Mouse (Mus musculus): ENCODE data around the gene Anxa5. TPM values are rescaled to one million over a fixed set of nuclear protein-coding genes. Genes with fewer than 3 reads are reported as not detected.

Gene Anxa5
- polyA plus RNA-seq, 1 experiment, result 45.1 TPM

DNA sequence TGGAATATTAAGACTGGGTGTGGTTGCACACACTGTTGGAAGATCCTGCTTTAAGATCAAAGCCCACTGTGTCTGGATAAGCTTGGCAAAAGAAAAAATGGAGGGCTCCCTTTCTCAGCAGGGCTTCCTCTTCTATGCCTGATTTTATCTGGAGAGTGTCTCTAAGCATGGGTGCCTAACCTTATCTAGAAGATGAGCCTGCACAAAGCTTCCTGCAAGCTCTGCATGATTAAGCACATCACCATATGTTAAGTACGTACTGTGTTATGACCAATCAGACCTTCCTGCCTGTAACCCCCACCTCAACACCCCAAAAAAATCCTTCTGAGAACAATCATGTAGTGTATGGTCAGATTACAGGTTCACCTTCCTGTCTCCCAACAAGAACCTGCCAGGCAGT lies 45.3 kb downstream of the Anxa5 start:
- no peak overlapping the region for H3K27ac ChIP-seq (ENCODE audit: control insufficient read depth, insufficient read depth, low read depth, low read length, poor library complexity)
- H3K4me3 ChIP-seq (replicated peaks; ENCODE audit: control insufficient read depth, low read depth, low read length), result no peak overlapping the region
- no peaks in the 10 kb centered on the region for H3K4me1 ChIP-seq (ENCODE audit: control insufficient read depth, insufficient read depth, low read length)
- no peak for TF ChIP-seq CTCF (IDR thresholded peaks at IDR 0.05; ENCODE audit: control insufficient read depth, insufficient read depth, low read length)
- no peak for TF ChIP-seq POLR2A (IDR thresholded peaks at IDR 0.05; ENCODE audit: borderline replicate concordance, control insufficient read depth, low read depth, low read length)
- WGBS, result 48% methylated on average over 1 of the region's 1 CpGs

DNA sequence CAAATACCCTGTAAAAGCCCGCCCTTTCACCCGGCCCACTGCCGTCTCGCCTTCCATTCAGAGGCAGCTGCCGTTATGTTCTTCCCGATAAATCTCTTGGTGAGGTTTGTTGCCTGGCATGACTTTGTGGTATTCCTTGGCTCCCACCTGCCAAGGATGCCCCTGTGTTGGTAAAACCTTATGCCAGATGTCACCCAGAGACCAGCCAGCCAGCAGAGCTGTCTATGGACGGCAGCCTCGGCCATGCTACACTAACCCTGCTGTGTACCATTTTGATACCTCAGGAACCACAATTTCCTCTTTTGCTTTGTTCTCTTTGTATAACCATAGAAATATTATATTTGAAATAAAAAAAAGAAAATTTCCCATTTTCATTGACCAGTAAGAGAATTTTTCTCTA lies 48.3 kb downstream of the Anxa5 start:
- Histone ChIP-seq H3K4me1 (ENCODE audit: control insufficient read depth, insufficient read depth, low read length) (no peaks in the 10 kb centered on the region), H3K27ac (ENCODE audit: control insufficient read depth, insufficient read depth, low read depth, low read length, poor library complexity) (no peak overlapping the region), H3K4me3 (replicated peaks; ENCODE audit: control insufficient read depth, low read depth, low read length) (no peak overlapping the region)
- WGBS, result 70% methylated on average over 8 of the region's 8 CpGs
- TF ChIP-seq POLR2A (IDR thresholded peaks at IDR 0.05; ENCODE audit: borderline replicate concordance, control insufficient read depth, low read depth, low read length), result no peak
- no peak for TF ChIP-seq CTCF (IDR thresholded peaks at IDR 0.05; ENCODE audit: control insufficient read depth, insufficient read depth, low read length)

DNA sequence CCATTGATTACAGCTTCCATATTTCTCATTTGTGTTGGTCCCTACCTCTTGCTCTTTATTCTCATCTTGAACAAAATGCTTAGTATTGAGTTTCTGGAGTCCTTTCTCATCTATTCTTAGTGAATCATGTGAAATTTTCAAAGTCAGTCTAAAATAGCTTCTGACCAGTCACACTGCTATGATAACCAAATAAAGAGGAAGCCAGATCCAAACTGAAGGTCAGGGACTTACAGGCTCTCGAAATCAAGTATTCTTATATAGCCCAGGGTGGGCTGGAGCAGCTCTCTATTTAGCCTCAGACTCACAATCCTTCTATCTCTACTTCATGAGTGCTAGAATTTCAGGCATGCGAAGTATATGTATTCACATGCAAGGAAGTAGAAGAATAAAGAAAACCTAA lies 66.2 kb downstream of the Anxa5 start:
- Histone ChIP-seq H3K27ac (ENCODE audit: control insufficient read depth, insufficient read depth, low read depth, low read length, poor library complexity) (no peak overlapping the region), H3K4me3 (replicated peaks; ENCODE audit: control insufficient read depth, low read depth, low read length) (no peak overlapping the region), H3K4me1 (ENCODE audit: control insufficient read depth, insufficient read depth, low read length) (no peaks in the 10 kb centered on the region)
- WGBS, result 66% methylated on average over 2 of the region's 2 CpGs
- TF ChIP-seq POLR2A (IDR thresholded peaks at IDR 0.05; ENCODE audit: borderline replicate concordance, control insufficient read depth, low read depth, low read length), result no peak
- TF ChIP-seq CTCF (IDR thresholded peaks at IDR 0.05; ENCODE audit: control insufficient read depth, insufficient read depth, low read length), result no peak

DNA sequence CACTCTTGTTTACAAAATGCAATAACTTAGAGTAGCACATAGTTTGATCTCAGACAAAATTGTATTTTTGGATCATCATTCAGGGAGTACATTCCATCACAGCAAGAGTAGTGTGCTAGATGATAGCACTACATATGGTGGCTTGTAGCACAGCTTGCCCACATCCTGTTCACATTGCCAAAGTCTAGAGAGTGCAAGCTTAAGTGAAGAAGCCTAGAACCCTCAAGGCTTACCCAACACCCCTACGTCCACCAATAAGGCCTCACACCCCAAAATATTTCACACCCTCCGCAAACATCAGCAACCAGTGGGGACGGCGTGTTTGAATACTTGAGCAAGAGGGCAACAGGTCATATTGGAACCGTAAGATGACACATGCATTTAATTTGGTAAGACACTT lies 68.7 kb downstream of the Anxa5 start:
- no peak overlapping the region for H3K4me3 ChIP-seq (replicated peaks; ENCODE audit: control insufficient read depth, low read depth, low read length)
- 84% methylated on average over 5 of the region's 5 CpGs for WGBS
- no peak for TF ChIP-seq POLR2A (IDR thresholded peaks at IDR 0.05; ENCODE audit: borderline replicate concordance, control insufficient read depth, low read depth, low read length)
- no peak for TF ChIP-seq CTCF (IDR thresholded peaks at IDR 0.05; ENCODE audit: control insufficient read depth, insufficient read depth, low read length)

DNA sequence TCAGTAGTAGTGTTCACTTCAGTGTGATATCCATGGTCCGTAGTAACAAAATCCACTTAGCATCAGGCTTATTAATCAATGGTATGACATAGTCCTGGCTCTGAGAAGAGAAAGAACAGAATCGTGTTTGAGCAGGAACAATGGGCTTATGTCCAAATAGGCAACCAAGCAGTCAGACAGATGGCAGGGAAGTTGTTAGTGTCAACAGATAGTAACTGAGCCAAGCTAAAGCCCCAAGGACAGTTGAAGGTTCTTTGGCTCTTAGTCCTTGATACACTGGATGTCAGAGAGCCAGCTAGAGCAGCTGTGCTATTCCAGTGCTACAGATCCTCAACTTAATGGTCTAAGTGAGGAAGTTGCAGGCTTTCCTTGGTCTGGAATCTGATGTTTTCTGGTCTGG lies 69.4 kb downstream of the Anxa5 start:
- WGBS, result 67% methylated on average over 2 of the region's 2 CpGs
- H3K27ac ChIP-seq (ENCODE audit: control insufficient read depth, insufficient read depth, low read depth, low read length, poor library complexity), result no peak overlapping the region
- H3K4me3 ChIP-seq (replicated peaks; ENCODE audit: control insufficient read depth, low read depth, low read length), result no peak overlapping the region
- no peak for TF ChIP-seq CTCF (IDR thresholded peaks at IDR 0.05; ENCODE audit: control insufficient read depth, insufficient read depth, low read length)
- no peak for TF ChIP-seq POLR2A (IDR thresholded peaks at IDR 0.05; ENCODE audit: borderline replicate concordance, control insufficient read depth, low read depth, low read length)
- no peaks in the 10 kb centered on the region for H3K4me1 ChIP-seq (ENCODE audit: control insufficient read depth, insufficient read depth, low read length)

More for the DNA sequence above, 68.7 kb downstream of the Anxa5 start:
- no peak overlapping the region for H3K27ac ChIP-seq (ENCODE audit: control insufficient read depth, insufficient read depth, low read depth, low read length, poor library complexity)
- H3K4me1 ChIP-seq (ENCODE audit: control insufficient read depth, insufficient read depth, low read length), result no peaks in the 10 kb centered on the region

DNA sequence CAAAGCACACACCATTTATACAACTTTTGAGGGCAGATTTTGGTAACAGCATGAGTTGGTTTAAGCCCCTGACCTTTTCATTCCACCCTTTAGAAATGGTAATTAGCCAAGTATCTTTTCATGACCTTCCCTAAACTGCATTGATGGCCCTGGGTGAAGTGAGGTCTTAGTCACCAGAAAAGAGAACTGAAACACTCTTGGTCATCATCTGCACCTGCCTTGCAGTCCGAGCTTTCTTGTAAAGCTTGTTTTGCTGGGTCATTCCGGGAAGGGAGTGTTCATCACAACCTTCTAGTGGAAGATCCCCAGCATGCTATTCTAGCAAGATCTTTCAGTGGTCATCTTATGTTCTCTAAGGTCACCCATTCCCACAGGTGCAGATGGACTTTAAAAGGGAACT lies 73.8 kb downstream of the Anxa5 start:
- H3K27ac ChIP-seq (ENCODE audit: control insufficient read depth, insufficient read depth, low read depth, low read length, poor library complexity), result no peak overlapping the region
- WGBS, result 58% methylated on average over 2 of the region's 2 CpGs
- TF ChIP-seq POLR2A (IDR thresholded peaks at IDR 0.05; ENCODE audit: borderline replicate concordance, control insufficient read depth, low read depth, low read length) (no peak), CTCF (IDR thresholded peaks at IDR 0.05; ENCODE audit: control insufficient read depth, insufficient read depth, low read length) (no peak)
- no peak overlapping the region for H3K4me3 ChIP-seq (replicated peaks; ENCODE audit: control insufficient read depth, low read depth, low read length)
- no peaks in the 10 kb centered on the region for H3K4me1 ChIP-seq (ENCODE audit: control insufficient read depth, insufficient read depth, low read length)

DNA sequence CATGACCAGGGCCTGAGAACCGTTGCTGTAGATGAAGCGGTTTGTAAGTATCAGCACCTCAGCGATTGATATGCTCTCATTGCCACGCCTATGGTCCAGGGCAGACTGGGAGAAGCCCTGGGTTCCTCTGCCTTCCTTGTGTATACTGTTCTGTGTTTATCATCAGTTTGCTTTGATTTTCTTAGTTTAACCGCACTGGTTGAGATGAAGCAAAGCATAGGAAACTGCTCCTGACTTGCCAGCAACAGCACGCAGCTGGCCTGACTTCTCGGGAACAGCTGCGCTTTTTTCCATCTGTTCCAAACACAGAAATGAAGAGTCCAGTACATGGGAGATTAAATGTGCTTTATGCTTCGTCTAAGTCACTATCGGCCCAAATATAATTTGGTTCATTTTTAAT lies 75.0 kb downstream of the Anxa5 start:
- Histone ChIP-seq H3K4me1 (ENCODE audit: control insufficient read depth, insufficient read depth, low read length) (no peaks in the 10 kb centered on the region), H3K27ac (ENCODE audit: control insufficient read depth, insufficient read depth, low read depth, low read length, poor library complexity) (no peak overlapping the region), H3K4me3 (replicated peaks; ENCODE audit: control insufficient read depth, low read depth, low read length) (no peak overlapping the region)
- WGBS, result 79% methylated on average over 10 of the region's 10 CpGs
- no peak for TF ChIP-seq CTCF (IDR thresholded peaks at IDR 0.05; ENCODE audit: control insufficient read depth, insufficient read depth, low read length)
- TF ChIP-seq POLR2A (IDR thresholded peaks at IDR 0.05; ENCODE audit: borderline replicate concordance, control insufficient read depth, low read depth, low read length), result no peak

Other genes with a start within 250 kb of the Anxa5 start
- not detected in 2 replicates for gene 1810062G17Rik, start within 50 bp of the Anxa5 start, polyA plus RNA-seq (2011; ENCODE audit: insufficient read depth, insufficient read length, low replicate concordance, missing spikeins)
- gene Gm11549, start 45.9 kb upstream of the Anxa5 start, polyA plus RNA-seq (2011; ENCODE audit: insufficient read depth, insufficient read length, low replicate concordance, missing spikeins), result not detected in 2 replicates
- gene Exosc9, start 76.7 kb upstream of the Anxa5 start, polyA plus RNA-seq (2011; ENCODE audit: insufficient read depth, insufficient read length, low replicate concordance, missing spikeins), result 31.1 and 48.6 TPM in 2 replicates
- 106 and 159 TPM in 2 replicates for gene Ccna2, start 96.3 kb upstream of the Anxa5 start, polyA plus RNA-seq (2011; ENCODE audit: insufficient read depth, insufficient read length, low replicate concordance, missing spikeins)
- gene Bbs7, start 137.6 kb upstream of the Anxa5 start, polyA plus RNA-seq (2011; ENCODE audit: insufficient read depth, insufficient read length, low replicate concordance, missing spikeins), result 1.7 and 1.9 TPM in 2 replicates
- 4.1 TPM in 1 of 2 replicates, not detected in the other for gene Trpc3, start 214.3 kb upstream of the Anxa5 start, polyA plus RNA-seq (2011; ENCODE audit: insufficient read depth, insufficient read length, low replicate concordance, missing spikeins)